Mouse (Mus musculus): Measurements from ENCODE around the gene Pym1. TPM values are rescaled to one million over a fixed set of nuclear protein-coding genes. Genes with fewer than 3 reads are reported as not detected.

Pym1 gene
- polyA plus RNA-seq, 1 experiment from 2014 or later: 27.1 TPM

DNA sequence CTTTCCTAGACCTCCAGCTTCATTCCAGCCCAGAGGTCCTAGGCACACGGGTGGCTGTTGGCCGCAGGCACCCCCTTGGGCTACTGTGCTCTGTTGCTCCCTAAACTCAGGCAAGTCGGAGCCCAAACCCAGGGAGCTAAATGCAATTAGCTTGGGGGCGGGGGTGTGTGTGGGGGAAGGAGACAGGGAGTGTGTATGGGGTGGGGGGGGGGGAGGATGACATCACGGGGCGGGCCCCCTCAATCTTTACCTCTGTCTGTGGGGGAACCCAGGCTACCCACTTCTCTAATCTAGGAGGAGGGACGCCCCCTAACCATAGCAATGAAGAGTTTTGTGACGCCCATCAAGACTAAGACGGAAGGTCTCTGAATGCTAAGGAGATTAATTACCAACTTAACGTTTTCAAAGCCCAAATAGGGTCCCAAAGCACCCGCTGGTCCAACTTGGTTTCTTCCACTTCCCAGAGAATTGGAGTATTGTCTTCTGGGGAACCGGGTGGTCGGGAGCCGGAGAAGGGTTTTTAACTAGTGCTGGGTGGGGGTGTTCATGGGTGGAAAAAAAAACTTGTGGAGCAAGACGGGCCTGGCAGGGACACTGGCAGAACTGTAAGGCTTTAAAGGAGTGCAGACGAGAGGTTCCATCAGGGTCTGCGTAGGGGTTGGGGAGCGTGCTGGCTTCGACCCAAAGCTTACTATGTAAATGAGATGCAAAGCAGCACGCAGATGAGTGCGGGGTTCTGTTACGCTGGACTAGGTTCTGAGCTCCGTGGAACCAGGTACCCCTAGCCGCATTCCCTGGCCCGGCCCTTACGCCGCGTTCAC is 56.8 kb downstream of the Pym1 start, which contains the start of gene Tmem198b:
TSS of gene Tmem198b (minus strand) at position 100 of the 821 bp plus-strand sequence.
- Histone ChIP-seq H3K27ac (replicated peaks; ENCODE audit: low read depth, low read length) (peak within 1 kb of the TSS; percentile 99), H3K27me3 (replicated peaks; ENCODE audit: control insufficient read depth, insufficient read depth, low read length) (no peaks in the 10 kb centered on the region), H3K4me3 (ENCODE audit: low read depth, low read length) (peak within 1 kb of the TSS; percentile 82), H3K36me3 (ENCODE audit: control insufficient read depth, insufficient read depth, low read length) (peaks cover 45% of the 10 kb centered on the region), H3K4me2 (ENCODE audit: low read depth, low read length) (peak within 1 kb of the TSS; percentile 72), H3K4me1 (ENCODE audit: control insufficient read depth, insufficient read depth, low read length) (peaks cover 42% of the 10 kb centered on the region), H3K9me3 (ENCODE audit: control insufficient read depth, low read length) (no peaks in the 10 kb centered on the region), H3K9ac (ENCODE audit: low read depth, low read length) (peak within 1 kb of the TSS; percentile 85)
- DNase-seq (ENCODE audit: low spot score) (peak; percentile 89), ATAC-seq (ENCODE audit: low read depth) (peak; percentile 64)
- WGBS: under 1% methylated on average over 24 of the region's 28 CpGs

GRCm38 (mm10) chr10:128805092-128806000 is 57.7 kb downstream of the Pym1 start:
- Histone ChIP-seq H3K27me3 (replicated peaks; ENCODE audit: control insufficient read depth, insufficient read depth, low read length) (no peaks in the 10 kb centered on the region), H3K36me3 (ENCODE audit: control insufficient read depth, insufficient read depth, low read length) (peaks cover 44% of the 10 kb centered on the region), H3K9ac (ENCODE audit: low read depth, low read length) (peak overlapping the region; percentile 85), H3K4me1 (ENCODE audit: control insufficient read depth, insufficient read depth, low read length) (peaks cover 42% of the 10 kb centered on the region), H3K27ac (replicated peaks; ENCODE audit: low read depth, low read length) (peak overlapping the region; percentile 99), H3K4me2 (ENCODE audit: low read depth, low read length) (peak overlapping the region; percentile 72), H3K4me3 (ENCODE audit: low read depth, low read length) (peak overlapping the region; percentile 82), H3K9me3 (ENCODE audit: control insufficient read depth, low read length) (no peaks in the 10 kb centered on the region)
- DNase-seq (ENCODE audit: low spot score) (peak; percentile 99), ATAC-seq (ENCODE audit: low read depth) (peak; percentile 93)
- WGBS: under 1% methylated on average over 48 of the region's 70 CpGs

- Histone ChIP-seq H3K36me3 (ENCODE audit: control insufficient read depth, insufficient read depth, low read length) (peaks cover 40% of the 10 kb centered on the region), H3K9ac (ENCODE audit: low read depth, low read length) (peak overlapping the region; percentile 85), H3K9me3 (ENCODE audit: control insufficient read depth, low read length) (no peaks in the 10 kb centered on the region), H3K27ac (replicated peaks; ENCODE audit: low read depth, low read length) (0 out of 2 replicates have a peak overlapping the region, but pooled peaks have one; percentile 99), H3K4me3 (ENCODE audit: low read depth, low read length) (peak overlapping the region; percentile 82), H3K27me3 (replicated peaks; ENCODE audit: control insufficient read depth, insufficient read depth, low read length) (no peaks in the 10 kb centered on the region), H3K4me1 (ENCODE audit: control insufficient read depth, insufficient read depth, low read length) (peaks cover 42% of the 10 kb centered on the region), H3K4me2 (ENCODE audit: low read depth, low read length) (peak overlapping the region; percentile 72)
- ATAC-seq (ENCODE audit: low read depth): no peak
- DNase-seq (ENCODE audit: low spot score): no peak
- 65% methylated on average over 6 of the region's 6 CpGs for WGBS
These were observed 58.4 kb downstream of the Pym1 start for GRCm38 (mm10) chr10:128806086-128806485.

DNA sequence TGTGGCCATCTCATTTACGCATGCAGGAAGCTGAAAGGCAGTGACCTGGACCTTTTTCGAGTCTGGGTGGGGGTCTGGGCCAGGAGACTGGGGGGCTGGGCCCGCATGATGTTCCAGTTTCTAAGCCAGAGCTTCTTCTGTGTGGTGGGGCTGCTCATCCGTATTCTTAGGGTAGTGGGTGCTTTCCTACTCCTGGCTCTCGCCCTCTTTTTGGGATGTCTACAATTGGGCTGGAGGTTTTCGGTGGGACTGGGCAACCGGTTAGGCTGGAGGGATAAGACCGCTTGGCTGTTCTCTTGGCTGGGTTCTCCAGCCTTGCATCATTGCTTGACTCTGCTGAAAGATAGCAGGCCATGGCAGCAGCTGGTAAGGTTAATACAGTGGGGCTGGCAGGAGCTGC is 59.3 kb downstream of the Pym1 start:
- H3K4me1 ChIP-seq (ENCODE audit: control insufficient read depth, insufficient read depth, low read length): peaks cover 42% of the 10 kb centered on the region
- DNase-seq (ENCODE audit: low spot score) (no peak), ATAC-seq (ENCODE audit: low read depth) (no peak)
- H3K4me3 ChIP-seq (ENCODE audit: low read depth, low read length): peak overlapping the region; percentile 82
- WGBS: 94% methylated on average over 8 of the region's 8 CpGs
- no peak overlapping the region for H3K27ac ChIP-seq (replicated peaks; ENCODE audit: low read depth, low read length)
- H3K4me2 ChIP-seq (ENCODE audit: low read depth, low read length): peak overlapping the region; percentile 72
- H3K27me3 ChIP-seq (replicated peaks; ENCODE audit: control insufficient read depth, insufficient read depth, low read length): no peaks in the 10 kb centered on the region
- H3K36me3 ChIP-seq (ENCODE audit: control insufficient read depth, insufficient read depth, low read length): peaks cover 31% of the 10 kb centered on the region
- no peaks in the 10 kb centered on the region for H3K9me3 ChIP-seq (ENCODE audit: control insufficient read depth, low read length)
- H3K9ac ChIP-seq (ENCODE audit: low read depth, low read length): peak overlapping the region; percentile 85

Other genes starting within 250 kb of the Pym1 start
- gene Myl6b, start 249.2 kb upstream of the Pym1 start, polyA plus RNA-seq (2014; fragmentation: Nextera tagmentation; extraction: Ambion mirVana): 5.6 and 6.8 TPM in 2 replicates
- gene Esyt1, start 222.0 kb upstream of the Pym1 start, polyA plus RNA-seq (2014; fragmentation: Nextera tagmentation; extraction: Ambion mirVana): 44.2 and 46.8 TPM in 2 replicates
- 11.4 and 12.5 TPM in 2 replicates for gene Zc3h10, start 200.1 kb upstream of the Pym1 start, polyA plus RNA-seq (2014; fragmentation: Nextera tagmentation; extraction: Ambion mirVana)
- 4,564 and 5,119 TPM in 2 replicates for gene Rpl41, start 198.6 kb upstream of the Pym1 start, polyA plus RNA-seq (2014; fragmentation: Nextera tagmentation; extraction: Ambion mirVana)
- 187 and 202 TPM in 2 replicates for gene Pa2g4, start 181.9 kb upstream of the Pym1 start, polyA plus RNA-seq (2014; fragmentation: Nextera tagmentation; extraction: Ambion mirVana)
- 22.5 and 22.7 TPM in 2 replicates for gene Erbb3, start 158.2 kb upstream of the Pym1 start, polyA plus RNA-seq (2014; fragmentation: Nextera tagmentation; extraction: Ambion mirVana)
- 1,114 and 1,162 TPM in 2 replicates for gene Rps26, start 121.1 kb upstream of the Pym1 start, polyA plus RNA-seq (2014; fragmentation: Nextera tagmentation; extraction: Ambion mirVana)
- gene Ikzf4, start 101.9 kb upstream of the Pym1 start, polyA plus RNA-seq (2014; fragmentation: Nextera tagmentation; extraction: Ambion mirVana): 2.2 and 4.0 TPM in 2 replicates
- gene Suox, start 73.8 kb upstream of the Pym1 start, polyA plus RNA-seq (2014; fragmentation: Nextera tagmentation; extraction: Ambion mirVana): 11.1 and 14.4 TPM in 2 replicates
- gene Rab5b, start 51.6 kb upstream of the Pym1 start, polyA plus RNA-seq (2014; fragmentation: Nextera tagmentation; extraction: Ambion mirVana): 74.7 and 75.4 TPM in 2 replicates
- gene Pmel, start 43.7 kb upstream of the Pym1 start, polyA plus RNA-seq (2014; fragmentation: Nextera tagmentation; extraction: Ambion mirVana): 14.0 and 14.6 TPM in 2 replicates
- gene Cdk2, start 42.9 kb upstream of the Pym1 start, polyA plus RNA-seq (2014; fragmentation: Nextera tagmentation; extraction: Ambion mirVana): 99.2 and 105 TPM in 2 replicates
- 16.7 and 17.0 TPM in 2 replicates for gene Dgka, start 3.0 kb upstream of the Pym1 start, polyA plus RNA-seq (2014; fragmentation: Nextera tagmentation; extraction: Ambion mirVana)
- 1.4 and 1.8 TPM in 2 replicates for gene Mmp19, start 43.0 kb downstream of the Pym1 start, polyA plus RNA-seq (2014; fragmentation: Nextera tagmentation; extraction: Ambion mirVana)
- 42.7 and 47.9 TPM in 2 replicates for gene Dnajc14, start 56.2 kb downstream of the Pym1 start, polyA plus RNA-seq (2014; fragmentation: Nextera tagmentation; extraction: Ambion mirVana)
- gene Tmem198b, start 56.5 kb downstream of the Pym1 start, polyA plus RNA-seq (2014; fragmentation: Nextera tagmentation; extraction: Ambion mirVana): 13.7 and 14.9 TPM in 2 replicates
- 185 and 194 TPM in 2 replicates for gene Sarnp, start 69.4 kb downstream of the Pym1 start, polyA plus RNA-seq (2014; fragmentation: Nextera tagmentation; extraction: Ambion mirVana)
- gene Ormdl2, start 73.8 kb downstream of the Pym1 start, polyA plus RNA-seq (2014; fragmentation: Nextera tagmentation; extraction: Ambion mirVana): 49.0 and 49.5 TPM in 2 replicates
- 4.7 and 5.0 TPM in 2 replicates for gene Gdf11, start 143.8 kb downstream of the Pym1 start, polyA plus RNA-seq (2014; fragmentation: Nextera tagmentation; extraction: Ambion mirVana)
- gene Cd63, start 153.1 kb downstream of the Pym1 start, polyA plus RNA-seq (2014; fragmentation: Nextera tagmentation; extraction: Ambion mirVana): 916 and 959 TPM in 2 replicates
- 15.5 and 16.0 TPM in 2 replicates for gene Rdh5, start 175.0 kb downstream of the Pym1 start, polyA plus RNA-seq (2014; fragmentation: Nextera tagmentation; extraction: Ambion mirVana)
- gene Bloc1s1, start 176.1 kb downstream of the Pym1 start, polyA plus RNA-seq (2014; fragmentation: Nextera tagmentation; extraction: Ambion mirVana): 242 and 248 TPM in 2 replicates
- 23.5 and 30.2 TPM in 2 replicates for gene Itga7, start 185.9 kb downstream of the Pym1 start, polyA plus RNA-seq (2014; fragmentation: Nextera tagmentation; extraction: Ambion mirVana)
- gene Mettl7b, start 213.1 kb downstream of the Pym1 start, polyA plus RNA-seq (2014; fragmentation: Nextera tagmentation; extraction: Ambion mirVana): not detected in 2 replicates
- not detected in 2 replicates for gene Olfr9, start 241.5 kb downstream of the Pym1 start, polyA plus RNA-seq (2014; fragmentation: Nextera tagmentation; extraction: Ambion mirVana)

Measured in embryonic facial prominence, embryonic 14.5 days (tissue).